ENCODE assay signal across 7 mouse cellular contexts in genomic region chr1:75342874-75343416, GRCm38 (mm10). TPM values are rescaled to one million over a fixed set of nuclear protein-coding genes. Genes with fewer than 3 reads are reported as not detected.
DNase-seq lines count a peak whose midpoint lies in the region; ATAC-seq and TF ChIP-seq lines count a peak whose summit lies in the region.

No protein-coding gene starts in this region.

- peaks cover 66% of the 10 kb centered on the region for H3K4me1 ChIP-seq in forebrain, embryonic 10.5 days
- H3K4me1 ChIP-seq in kidney, embryonic 15.5 days = peaks cover 67% of the 10 kb centered on the region
- H3K4me1 ChIP-seq in liver, postnatal 0 days (ENCODE audit: insufficient read depth) = no peaks in the 10 kb centered on the region

- 1% methylated on average over 8 of the region's 8 CpGs for WGBS in forebrain, embryonic 10.5 days
- under 1% methylated on average over 8 of the region's 8 CpGs for WGBS in kidney, embryonic 15.5 days
- WGBS in liver, postnatal 0 days (ENCODE audit: insufficient replicate concordance) = 1% methylated on average over 8 of the region's 8 CpGs

- TF ChIP-seq CTCF in liver, postnatal 0 days (IDR thresholded peaks at IDR 0.05; ENCODE audit: low read depth) = peak; percentile 80

- peaks cover 52% of the 10 kb centered on the region for H3K27me3 ChIP-seq in forebrain, embryonic 10.5 days (ENCODE audit: poor library complexity, severe bottlenecking)
- H3K27me3 ChIP-seq in kidney, embryonic 15.5 days = peaks cover 34% of the 10 kb centered on the region
- H3K27me3 ChIP-seq in liver, postnatal 0 days (ENCODE audit: insufficient read depth, low read length) = peaks cover 16% of the 10 kb centered on the region; the same call in 1 of the 2 replicates

- no peak overlapping the region for H3K27ac ChIP-seq in forebrain, embryonic 10.5 days
- H3K27ac ChIP-seq in kidney, embryonic 15.5 days = 0 out of 2 replicates have a peak overlapping the region, but pooled peaks have one; percentile 1
- no peak overlapping the region for H3K27ac ChIP-seq in liver, postnatal 0 days (ENCODE audit: low read depth)

- no peaks in the 10 kb centered on the region for H3K9me3 ChIP-seq in forebrain, embryonic 10.5 days
- H3K9me3 ChIP-seq in kidney, embryonic 15.5 days (replicated peaks) = no peaks in the 10 kb centered on the region
- no peaks in the 10 kb centered on the region for H3K9me3 ChIP-seq in liver, postnatal 0 days (ENCODE audit: low read length)

- no peaks in the 10 kb centered on the region for H3K36me3 ChIP-seq in forebrain, embryonic 10.5 days (replicated peaks)
- H3K36me3 ChIP-seq in kidney, embryonic 15.5 days = no peaks in the 10 kb centered on the region
- no peaks in the 10 kb centered on the region for H3K36me3 ChIP-seq in liver, postnatal 0 days (replicated peaks; ENCODE audit: insufficient read depth, low read length)

- no peak overlapping the region for H3K9ac ChIP-seq in kidney, embryonic 15.5 days
- H3K9ac ChIP-seq in liver, postnatal 0 days (replicated peaks) = no peak overlapping the region

- TF ChIP-seq EP300 in liver, postnatal 0 days (IDR thresholded peaks at IDR 0.05; ENCODE audit: low read depth) = no peak

- DNase-seq in urinary bladder, postnatal 25 days (ENCODE audit: low spot score) = peak; percentile 52
- no peak for DNase-seq in urinary bladder, postnatal 10 days (ENCODE audit: low spot score)
- DNase-seq in brain, embryonic 18.5 days (ENCODE audit: low read depth, low spot score) = peak; percentile 40
- DNase-seq in forebrain, embryonic 10.5 days (ENCODE audit: extremely low spot score, low spot score) = peak; percentile 59
- peak; percentile 41 for DNase-seq in liver, postnatal 0 days
- peak; percentile 79 for DNase-seq in retina, postnatal 1 day

- no peak overlapping the region for H3K4me3 ChIP-seq in forebrain, embryonic 10.5 days
- no peak overlapping the region for H3K4me3 ChIP-seq in kidney, embryonic 15.5 days (replicated peaks)
- no peak overlapping the region for H3K4me3 ChIP-seq in liver, postnatal 0 days (ENCODE audit: low read depth, low read length)

- no peak overlapping the region for H3K4me2 ChIP-seq in kidney, embryonic 15.5 days
- no peak overlapping the region for H3K4me2 ChIP-seq in liver, postnatal 0 days (ENCODE audit: low read depth, low read length)

- no peak for ATAC-seq in kidney, embryonic 15.5 days (replicated peaks; ENCODE audit: low FRiP score)
- ATAC-seq in liver, postnatal 0 days = peak; percentile 47; the same call in 1 of the 2 replicates

RNA-seq across cellular contexts. Expression of gene Des, which starts 17.2 kb away (rescaled TPM):
- polyA plus RNA-seq in forebrain, embryonic 10.5 days (2016; fragmentation: Nextera tagmentation; extraction: Ambion mirVana) = 2.6 and 4.3 TPM in 2 replicates
- polyA plus RNA-seq in kidney, embryonic 15.5 days (2015; fragmentation: Nextera tagmentation; extraction: Ambion mirVana) = 53.5 and 53.9 TPM in 2 replicates
- polyA plus RNA-seq in liver, postnatal 0 days (2015; fragmentation: Nextera tagmentation; extraction: Ambion mirVana) = 4.0 and 14.2 TPM in 2 replicates

RNA-seq across cellular contexts. Expression of gene Dnpep, which starts 25.2 kb away (rescaled TPM):
- 124 and 126 TPM in 2 replicates for polyA plus RNA-seq in forebrain, embryonic 10.5 days (2016; fragmentation: Nextera tagmentation; extraction: Ambion mirVana)
- polyA plus RNA-seq in kidney, embryonic 15.5 days (2015; fragmentation: Nextera tagmentation; extraction: Ambion mirVana) = 136 and 153 TPM in 2 replicates
- 50.5 and 52.8 TPM in 2 replicates for polyA plus RNA-seq in liver, postnatal 0 days (2015; fragmentation: Nextera tagmentation; extraction: Ambion mirVana)

RNA-seq across cellular contexts. Expression of gene Speg, which starts 32.2 kb away (rescaled TPM):
- 23.2 and 29.3 TPM in 2 replicates for polyA plus RNA-seq in forebrain, embryonic 10.5 days (2016; fragmentation: Nextera tagmentation; extraction: Ambion mirVana)
- 45.1 and 53.9 TPM in 2 replicates for polyA plus RNA-seq in kidney, embryonic 15.5 days (2015; fragmentation: Nextera tagmentation; extraction: Ambion mirVana)
- polyA plus RNA-seq in liver, postnatal 0 days (2015; fragmentation: Nextera tagmentation; extraction: Ambion mirVana) = 3.4 and 3.5 TPM in 2 replicates
